In genomic region chr4:130637488-130638422, GRCm38 (mm10) we compare ENCODE assay signal across 16 mouse cellular contexts. TPM values are rescaled to one million over a fixed set of nuclear protein-coding genes. Genes with fewer than 3 reads are reported as not detected.
DNase-seq lines count a peak whose midpoint lies in the region; ATAC-seq lines count a peak whose summit lies in the region.
"Had no signal": no experiment of that assay in that cellular context is flagged by ENCODE, and none has a peak within 500 bp of the region (broad histone marks: within the 10 kb centered on the region; RNA-seq: fewer than 3 reads in every experiment).

No protein-coding gene starts in this region.

- 0 out of 2 replicates have a peak, but pooled peaks cover 3% of the 10 kb centered on the region for H3K4me1 ChIP-seq in liver, embryonic 15.5 days (replicated peaks)
- no peaks in the 10 kb centered on the region for H3K4me1 ChIP-seq in liver, embryonic 12.5 days

- no peaks in the 10 kb centered on the region for H3K27me3 ChIP-seq in liver, embryonic 15.5 days
- H3K27me3 ChIP-seq in liver, embryonic 12.5 days (replicated peaks): no peaks in the 10 kb centered on the region

- intact Hi-C loops in left cerebral cortex, postnatal 4 days (cut with DNase I): no loop called here

- H3K27ac ChIP-seq in liver, embryonic 15.5 days (replicated peaks): no peak overlapping the region
- no peak overlapping the region for H3K27ac ChIP-seq in liver, embryonic 12.5 days
- H3K27ac ChIP-seq: hindbrain, embryonic 14.5 days; layer of hippocampus, adult 2 months had no signal

- H3K4me2 ChIP-seq in liver, embryonic 15.5 days: no peak overlapping the region
- no peak overlapping the region for H3K4me2 ChIP-seq in liver, embryonic 12.5 days
- H3K4me2 ChIP-seq: hindbrain, embryonic 14.5 days; midbrain, embryonic 11.5 days had no signal

- no peaks in the 10 kb centered on the region for H3K36me3 ChIP-seq in liver, embryonic 15.5 days (replicated peaks)
- no peaks in the 10 kb centered on the region for H3K36me3 ChIP-seq in liver, embryonic 12.5 days

- 70% methylated on average over 8 of the region's 9 CpGs for WGBS in liver, embryonic 15.5 days (ENCODE audit: insufficient replicate concordance)
- WGBS in liver, embryonic 12.5 days (ENCODE audit: insufficient replicate concordance): 71% methylated on average over 8 of the region's 9 CpGs

- peak; percentile 18; the same call in 1 of the 2 replicates for ATAC-seq in liver, embryonic 15.5 days (ENCODE audit: insufficient read depth)
- ATAC-seq in liver, embryonic 12.5 days: no peak
- ATAC-seq: activated CD4-positive, CD25-positive, alpha-beta regulatory T cell, adult 4 months had no signal

- no peaks in the 10 kb centered on the region for H3K9me3 ChIP-seq in liver, embryonic 15.5 days (replicated peaks)
- H3K9me3 ChIP-seq in liver, embryonic 12.5 days (replicated peaks): no peaks in the 10 kb centered on the region

- H3K4me3 ChIP-seq in liver, embryonic 15.5 days (replicated peaks): no peak overlapping the region
- no peak overlapping the region for H3K4me3 ChIP-seq in liver, embryonic 12.5 days
- H3K4me3 ChIP-seq: layer of hippocampus, adult 2 months had no signal

- no peak overlapping the region for H3K9ac ChIP-seq in liver, embryonic 15.5 days
- no peak overlapping the region for H3K9ac ChIP-seq in liver, embryonic 12.5 days
- H3K9ac ChIP-seq: hindbrain, embryonic 14.5 days had no signal

- DNase-seq in R1 (ENCODE audit: low read depth, low spot score): peak; percentile 97
- DNase-seq in kidney, postnatal 14 days: peak; percentile 42
- DNase-seq in yolk sac, embryonic 10.5 days (ENCODE audit: low spot score): peak; percentile 91
- no peak for DNase-seq in retina, postnatal 1 day
- no peak for DNase-seq in left cerebral cortex, postnatal 4 days
- DNase-seq in gastrocnemius, adult 8-10 months (ENCODE audit: low spot score in 2 of 2): no peak
- DNase-seq: cerebellum, adult 9-10 months; heart, adult 11 months; right cerebral cortex, postnatal 25 days; thymus, postnatal 25 days had no signal

RNA-seq across cellular contexts. Expression of gene Pum1, which starts 25.4 kb away (rescaled TPM):
- 31.7 and 35.7 TPM in 2 replicates for polyA plus RNA-seq in liver, embryonic 15.5 days (2015; fragmentation: Nextera tagmentation; extraction: Ambion mirVana)
- polyA plus RNA-seq in liver, embryonic 12.5 days (2016; fragmentation: Nextera tagmentation; extraction: Ambion mirVana): 43.2 and 43.7 TPM in 2 replicates
- total RNA-seq in left cerebral cortex, postnatal 4 days (2021): 100 to 1,000 TPM; 137 to 139 TPM
- 10 to 100 TPM; 35.2 to 43.9 (median 38.9) TPM for total RNA-seq in gastrocnemius, adult 8-10 months (2022)

Comparison
In these comparisons a context has a peak if more than half of its experiments do, and no peak if none do; other contexts are left out.
1. DNase-seq: peak in R1 (single experiment), kidney, postnatal 14 days (single experiment) and yolk sac, embryonic 10.5 days (single experiment); none in retina, postnatal 1 day (single experiment), left cerebral cortex, postnatal 4 days (single experiment) and gastrocnemius, adult 8-10 months (0 of 2).